ENCODE assay signal across 22 mouse cellular contexts in the genomic region with DNA sequence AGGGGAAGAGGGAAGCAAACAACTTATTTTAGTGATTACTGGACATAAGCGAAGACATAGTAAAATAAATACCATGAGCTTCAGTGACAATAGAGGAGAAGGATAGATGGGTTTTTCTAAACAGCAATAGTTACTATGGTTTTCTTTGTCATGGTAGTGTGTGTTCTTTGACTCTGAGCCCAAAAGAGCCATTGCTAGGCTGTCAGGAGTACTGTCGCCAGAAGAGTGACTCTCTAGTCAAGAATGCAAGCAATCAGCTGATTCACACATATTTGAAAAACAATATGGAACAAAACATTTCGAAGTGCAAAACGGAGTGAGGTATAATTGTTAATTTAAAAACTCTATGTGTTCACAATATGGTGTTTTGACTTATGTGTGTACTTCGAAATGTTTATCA.
"Had no signal": no experiment of that assay in that cellular context is flagged by ENCODE, and none has a peak within 500 bp of the region (broad histone marks: within the 10 kb centered on the region; RNA-seq: fewer than 3 reads in every experiment).

No protein-coding gene starts in this region.

- H3K9me3 ChIP-seq: heart, embryonic 10.5 days; heart, embryonic 12.5 days; hindbrain, embryonic 10.5 days; hindbrain, embryonic 13.5 days; hindbrain, embryonic 15.5 days; intestine, embryonic 15.5 days; limb, embryonic 13.5 days; limb, embryonic 15.5 days; liver, embryonic 12.5 days had no signal

- H3K4me3 ChIP-seq: gastrocnemius, adult 2 months; heart, embryonic 10.5 days; heart, embryonic 12.5 days; hindbrain, embryonic 10.5 days; hindbrain, embryonic 13.5 days; hindbrain, embryonic 15.5 days; intestine, embryonic 15.5 days; layer of hippocampus, adult 2 months; limb, embryonic 13.5 days; limb, embryonic 15.5 days; liver, embryonic 12.5 days had no signal

- H3K4me1 ChIP-seq: heart, embryonic 10.5 days; heart, embryonic 12.5 days; hindbrain, embryonic 15.5 days; intestine, embryonic 15.5 days; limb, embryonic 13.5 days; limb, embryonic 15.5 days; liver, embryonic 12.5 days had no signal

- H3K36me3 ChIP-seq: heart, embryonic 10.5 days; heart, embryonic 12.5 days; hindbrain, embryonic 10.5 days; hindbrain, embryonic 13.5 days; hindbrain, embryonic 15.5 days; intestine, embryonic 15.5 days; limb, embryonic 13.5 days; limb, embryonic 15.5 days; liver, embryonic 12.5 days had no signal

- H3K27ac ChIP-seq: gastrocnemius, adult 2 months; heart, embryonic 10.5 days; hindbrain, embryonic 10.5 days; hindbrain, embryonic 13.5 days; hindbrain, embryonic 15.5 days; intestine, embryonic 15.5 days; layer of hippocampus, adult 2 months; limb, embryonic 13.5 days; limb, embryonic 15.5 days; liver, embryonic 12.5 days; liver, embryonic 14.5 days had no signal

- H3K4me2 ChIP-seq: heart, embryonic 12.5 days; hindbrain, embryonic 13.5 days; hindbrain, embryonic 15.5 days; intestine, embryonic 15.5 days; limb, embryonic 13.5 days; limb, embryonic 15.5 days; liver, embryonic 12.5 days had no signal

- DNase-seq: gastrocnemius, adult 2 months; gastrocnemius, postnatal 10 days; gastrocnemius, postnatal 25 days; heart, adult 18-20 months; heart, postnatal 4 days; kidney, adult 18-20 months; kidney, adult 8-10 months; kidney, postnatal 10 days; kidney, postnatal 25 days had no signal

- H3K27me3 ChIP-seq: heart, embryonic 12.5 days; hindbrain, embryonic 13.5 days; hindbrain, embryonic 15.5 days; intestine, embryonic 15.5 days; limb, embryonic 13.5 days; limb, embryonic 15.5 days; liver, embryonic 12.5 days had no signal

- H3K9ac ChIP-seq: heart, embryonic 12.5 days; hindbrain, embryonic 13.5 days; hindbrain, embryonic 15.5 days; intestine, embryonic 15.5 days; limb, embryonic 13.5 days; limb, embryonic 15.5 days; liver, embryonic 12.5 days; liver, embryonic 14.5 days had no signal

- ATAC-seq: inflammation-experienced regulatory T-cells, adult 6 months; intestine, embryonic 15.5 days; intestine, postnatal 0 days; liver, embryonic 12.5 days had no signal
